Mouse (Mus musculus) fibroblast of lung, adult 2 months (primary cell): Measurements from ENCODE around the gene Rassf10.
"Not testable (repeated sequence)": the region's sequence is repeated elsewhere in the genome, so short reads cannot be mapped to it uniquely, and the experiment has no call there.

Experiments used
- DNase-seq: peaks from one replicate; pipeline ENCODE4 v3.0.0-alpha.2; 2011; ENCODE audit warnings: low read depth

Rassf10 gene

GRCm38 (mm10) chr7:112953777-112954291 is at the start of gene Rassf10:
Gene Rassf10 (plus strand): TSS chr7:112953962.
- no peak for DNase-seq

DNA sequence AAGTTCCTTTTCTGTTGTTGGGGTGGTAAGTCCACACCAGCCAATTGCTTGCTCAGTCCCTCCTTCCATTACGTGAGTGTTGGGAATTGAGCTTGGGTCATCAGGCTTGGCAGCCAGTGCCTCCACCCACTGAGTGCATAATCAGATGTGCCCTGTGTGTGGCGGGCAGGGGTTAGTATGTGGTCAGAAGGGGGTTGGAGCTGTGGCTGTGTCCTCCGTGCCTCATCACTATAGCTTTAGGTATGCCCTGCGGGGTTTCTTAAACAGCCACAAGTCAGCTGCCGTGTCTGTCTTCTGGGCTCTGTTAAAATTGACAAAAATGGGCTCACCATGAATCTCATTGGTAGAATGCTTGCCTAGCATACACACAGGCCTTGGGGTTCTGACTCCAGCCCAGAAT is 46.9 kb upstream of the Rassf10 start:
- DNase-seq = no peak

- no peak for DNase-seq
These were observed 46.3 kb upstream of the Rassf10 start for GRCm38 (mm10) chr7:112907468-112907867.

DNA sequence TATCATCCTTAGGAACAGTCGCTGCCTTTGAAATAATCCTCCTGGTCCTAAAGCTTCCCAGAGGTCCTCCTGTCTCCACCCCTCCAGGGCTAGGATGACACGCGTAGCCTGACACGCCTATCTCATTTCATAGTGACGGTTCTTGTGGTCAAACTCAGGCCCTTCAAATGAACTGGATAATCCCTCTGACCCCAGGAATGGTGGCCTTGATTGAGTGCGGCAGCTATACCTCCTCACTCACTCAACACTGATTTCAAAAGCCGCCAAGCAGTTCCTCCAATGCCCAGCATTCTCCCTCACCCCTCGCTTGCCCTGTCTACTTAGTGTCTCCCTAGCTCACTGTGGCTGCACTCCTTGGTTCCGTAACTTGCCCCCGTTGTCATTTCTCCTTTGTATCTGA is 44.6 kb upstream of the Rassf10 start:
- no peak for DNase-seq

GRCm38 (mm10) chr7:112912969-112913368 is 40.8 kb upstream of the Rassf10 start:
- no peak for DNase-seq

- no peak for DNase-seq
These were observed 38.2 kb upstream of the Rassf10 start for GRCm38 (mm10) chr7:112915571-112915970.

DNA sequence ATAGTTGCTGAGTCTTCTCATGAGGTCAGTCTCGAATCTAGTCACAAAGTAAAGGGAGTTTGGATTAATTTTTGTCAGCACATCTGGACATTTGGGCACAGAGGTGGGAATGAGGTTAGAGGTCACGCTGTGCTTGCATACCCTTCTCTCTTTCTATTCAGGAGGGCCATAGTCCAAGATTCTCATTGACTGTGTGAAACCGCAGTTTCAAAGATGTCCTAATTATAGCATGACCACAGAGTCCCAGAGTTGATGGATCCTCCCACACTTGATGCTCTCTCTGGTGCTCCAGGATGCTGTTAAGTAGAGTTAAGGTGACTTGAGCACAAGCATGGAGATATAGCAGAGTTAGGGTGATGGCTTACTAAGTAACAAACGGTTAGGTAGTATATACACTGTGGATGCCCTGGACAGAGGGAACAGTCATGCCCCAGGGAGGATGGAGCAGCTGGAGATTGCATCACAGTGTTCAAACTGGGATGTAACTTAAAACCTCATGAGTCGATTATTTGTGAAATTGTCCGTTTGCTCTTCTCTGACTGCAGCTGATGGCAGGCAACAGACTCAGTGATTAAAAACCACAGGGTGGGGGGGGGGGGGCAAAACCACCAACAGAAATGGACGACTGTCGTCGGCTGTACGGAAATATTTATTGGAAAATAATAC is 36.0 kb upstream of the Rassf10 start:
- DNase-seq = peak; percentile 27

DNA sequence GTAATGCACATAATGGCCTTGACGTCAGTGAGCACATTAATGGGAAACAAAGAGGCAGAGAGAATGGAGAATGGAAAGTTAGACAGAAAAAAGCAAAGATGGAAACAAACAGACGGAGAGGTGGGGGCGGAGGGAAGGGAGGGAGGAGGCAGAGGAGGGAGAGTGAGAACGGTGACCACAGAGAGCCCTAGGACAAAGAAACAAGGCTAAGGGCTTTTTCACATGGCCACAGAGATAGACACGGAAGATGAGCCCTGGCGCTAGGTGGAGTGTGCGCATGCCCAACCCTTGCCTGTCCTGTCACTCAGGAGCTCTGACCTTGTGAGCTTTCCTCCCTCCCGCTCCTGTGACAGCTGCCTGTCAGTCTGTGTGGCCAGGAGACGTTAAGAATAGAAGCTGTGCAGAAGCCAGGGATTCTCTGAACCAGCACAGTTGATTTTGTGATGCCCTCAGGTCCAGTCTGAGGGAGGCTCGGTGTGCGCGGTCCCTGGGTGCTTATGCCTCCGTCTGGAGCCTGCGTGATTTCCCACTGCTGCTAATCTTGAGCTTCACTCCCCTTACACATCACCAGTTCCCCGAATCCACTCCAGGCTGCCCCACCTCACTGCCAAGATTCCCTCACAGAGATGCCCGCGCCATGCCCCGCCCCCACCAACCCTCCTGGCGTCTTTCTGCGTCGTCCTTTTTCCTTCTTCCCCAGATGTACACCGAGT is 35.3 kb upstream of the Rassf10 start:
- DNase-seq = peak; percentile 12

DNA sequence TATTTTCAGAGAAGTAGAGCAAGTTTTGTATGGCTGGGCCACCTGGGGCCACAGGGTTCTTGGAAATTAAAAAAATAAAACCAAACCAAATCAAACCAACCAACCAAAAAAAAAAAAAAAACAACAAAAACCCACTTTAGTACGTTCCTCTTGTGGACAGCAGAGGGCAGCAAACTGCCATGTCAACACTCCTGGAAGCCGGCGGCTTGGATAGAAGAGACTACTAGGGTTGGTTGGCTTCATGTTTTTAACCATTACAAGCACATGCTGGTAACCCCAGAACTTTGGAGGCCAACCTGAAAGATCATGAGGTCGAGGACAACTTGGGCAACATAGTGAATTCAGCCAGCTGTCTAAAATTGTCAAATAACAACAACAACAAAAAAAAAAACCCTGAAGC is 33.9 kb upstream of the Rassf10 start:
- DNase-seq = peak; percentile 39

DNA sequence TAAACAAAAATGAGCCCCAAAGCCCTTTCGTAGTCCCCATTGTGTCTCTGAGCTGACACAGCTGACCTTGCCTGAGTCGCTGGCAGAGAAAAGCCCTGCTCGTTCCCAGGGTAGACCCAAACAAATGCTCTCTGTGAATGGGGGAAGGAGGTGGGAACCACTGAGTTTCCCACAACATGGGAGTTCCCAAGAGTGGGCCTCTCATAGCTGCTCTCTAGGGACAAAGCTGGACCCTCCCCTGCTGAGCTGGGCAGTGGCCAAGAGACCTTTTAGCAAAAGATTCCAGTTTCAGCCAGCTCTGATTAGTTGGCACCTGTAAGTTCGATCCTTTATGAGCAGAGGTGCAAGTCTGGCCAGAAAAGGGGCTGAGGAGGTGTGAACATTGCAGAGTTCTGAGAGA is 31.0 kb upstream of the Rassf10 start:
- DNase-seq = no peak

GRCm38 (mm10) chr7:112923712-112924111 is 30.1 kb upstream of the Rassf10 start:
- DNase-seq = no peak

GRCm38 (mm10) chr7:112930669-112931068 is 23.1 kb upstream of the Rassf10 start:
- DNase-seq = no peak

DNA sequence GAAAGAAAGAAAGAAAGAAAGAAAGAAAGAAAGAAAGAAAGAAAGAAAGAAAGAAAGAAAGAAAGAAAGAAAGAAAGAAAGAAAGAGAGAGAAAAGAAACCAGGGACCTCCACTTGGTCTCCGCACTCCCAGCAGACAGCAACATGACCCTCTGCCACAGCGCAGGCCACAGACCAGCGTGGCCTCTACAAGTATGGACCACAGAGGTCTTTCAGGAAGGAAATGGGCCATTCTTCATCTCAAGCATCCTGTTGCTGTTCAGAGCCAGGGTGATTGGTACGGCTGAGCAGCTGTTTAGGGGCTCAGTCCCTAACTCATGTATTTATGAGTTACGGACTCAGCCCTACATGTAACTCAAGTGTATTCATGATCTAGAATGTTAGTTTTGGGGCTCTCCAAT is 17.9 kb upstream of the Rassf10 start:
- DNase-seq = not testable (repeated sequence)

GRCm38 (mm10) chr7:112937089-112937488 is 16.7 kb upstream of the Rassf10 start:
- DNase-seq = no peak

DNA sequence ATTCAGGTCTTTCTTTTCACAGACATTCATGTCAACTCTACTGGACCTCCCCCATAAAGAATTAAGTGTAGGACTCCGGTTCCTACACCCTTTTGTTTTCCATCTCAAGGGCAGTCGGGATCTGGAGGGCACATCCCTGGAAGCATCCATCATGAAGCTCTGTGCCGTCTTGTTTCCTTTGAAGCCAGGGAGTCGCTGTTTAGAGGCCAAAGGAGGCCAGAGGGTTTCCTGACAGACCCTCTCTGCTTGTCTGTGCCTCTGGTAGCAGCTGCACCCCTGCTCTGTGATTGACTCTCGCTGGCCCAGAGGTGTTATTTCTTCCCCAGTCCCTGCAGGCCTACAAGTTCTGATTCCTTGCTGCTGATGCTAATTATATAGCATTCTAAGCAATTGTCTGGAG is 14.8 kb upstream of the Rassf10 start:
- DNase-seq = no peak

DNA sequence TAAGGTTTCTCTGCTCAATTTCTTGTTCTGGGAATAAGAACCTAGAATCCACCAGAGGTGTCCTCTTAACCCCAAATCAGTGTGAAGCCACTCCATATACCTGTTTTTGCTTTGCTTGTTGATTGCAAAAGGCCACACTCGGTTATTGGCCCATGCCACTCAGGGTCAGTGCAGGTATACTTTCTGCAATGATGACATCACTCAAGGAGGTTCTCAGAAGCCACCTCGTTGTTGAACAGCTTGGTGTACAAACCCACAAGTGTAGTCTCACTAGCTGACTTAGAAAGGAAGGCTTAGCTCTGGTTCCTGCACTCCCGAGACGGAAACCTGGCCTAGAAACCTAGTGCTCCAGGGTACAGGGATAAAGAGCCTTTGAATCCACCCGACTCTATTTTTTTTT is 11.2 kb upstream of the Rassf10 start:
- no peak for DNase-seq

DNA sequence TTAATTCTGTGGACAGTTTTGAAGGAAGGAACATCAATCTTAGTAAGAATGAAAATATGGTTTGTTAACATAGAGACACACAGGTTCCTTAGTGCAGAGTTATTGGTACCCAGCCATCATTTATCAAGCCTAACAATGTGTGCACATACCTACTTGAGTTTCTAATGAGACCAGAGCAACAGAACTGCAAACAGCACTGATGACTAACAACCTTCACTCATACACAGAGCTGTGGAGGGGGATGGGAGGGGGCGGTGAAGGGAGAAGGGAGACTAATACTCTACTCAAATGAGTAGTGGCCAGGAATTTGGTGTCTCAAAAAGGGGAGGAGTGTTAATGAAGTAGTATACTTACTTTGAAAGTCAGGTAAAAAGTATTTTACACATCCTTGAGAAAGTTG is 10.7 kb upstream of the Rassf10 start:
- DNase-seq = no peak

GRCm38 (mm10) chr7:112946706-112947105 is 7.1 kb upstream of the Rassf10 start:
- peak; percentile 12 for DNase-seq

GRCm38 (mm10) chr7:112954351-112955102 is 765 bp downstream of the Rassf10 start:
- no peak for DNase-seq

DNA sequence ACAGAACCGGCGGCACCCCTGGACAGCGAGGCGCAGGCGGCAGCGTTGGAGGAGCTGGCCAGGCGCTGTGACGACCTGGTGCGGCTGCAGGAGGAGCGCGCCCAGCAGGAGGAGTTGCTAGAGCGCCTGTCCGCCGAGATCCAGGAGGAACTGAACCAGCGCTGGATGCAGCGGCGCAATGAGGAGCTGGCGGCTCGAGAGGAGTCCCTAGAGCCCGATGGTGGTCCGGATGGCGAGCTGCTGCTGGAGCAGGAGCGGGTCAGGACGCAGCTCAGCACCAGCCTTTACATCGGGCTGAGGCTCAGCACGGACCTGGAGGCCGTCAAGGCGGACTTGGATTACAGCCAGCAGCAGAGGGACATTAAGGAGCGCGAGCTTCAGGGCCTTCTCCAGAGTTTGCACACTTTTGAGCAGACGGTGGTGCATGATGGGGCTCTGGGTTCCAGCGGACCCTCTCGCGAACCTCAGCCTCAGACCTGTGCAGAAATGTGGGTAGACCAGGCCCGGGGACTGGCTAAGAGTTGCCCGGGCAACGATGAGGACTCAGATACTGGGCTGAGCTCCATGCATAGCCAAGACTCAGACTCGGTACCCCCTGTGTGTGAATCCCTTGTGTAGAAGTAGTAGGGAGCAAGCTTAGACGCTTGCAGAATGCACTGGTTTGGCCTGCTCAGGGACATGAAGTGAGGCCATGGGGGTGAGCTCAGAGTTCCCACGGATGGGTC is 1.5 kb downstream of the Rassf10 start:
- DNase-seq = no peak

GRCm38 (mm10) chr7:112955955-112956354 is 2.2 kb downstream of the Rassf10 start:
- DNase-seq = peak; percentile 17

GRCm38 (mm10) chr7:112956961-112957360 is 3.2 kb downstream of the Rassf10 start:
- no peak for DNase-seq
